Mouse (Mus musculus) erythroblast, embryonic 14.5 days (primary cell): ENCODE results near the gene Rpl18. TPM values are rescaled to one million over a fixed set of nuclear protein-coding genes. Genes with fewer than 3 reads are reported as not detected.

Experiments
- H3K27me3 ChIP-seq: 2 replicates; pipeline ENCODE4 v1.6.1; 2012; ENCODE audit warnings: inconsistent platforms; ENCODE audit not compliant: control insufficient read depth
- H3K36me3 ChIP-seq: 2 replicates; pipeline ENCODE4 v1.6.1; 2012; ENCODE audit warnings: mild to moderate bottlenecking, inconsistent platforms; ENCODE audit not compliant: control insufficient read depth
- H3K4me1 ChIP-seq: 2 replicates; pipeline ENCODE4 v1.6.1; 2012; ENCODE audit warnings: inconsistent platforms; ENCODE audit not compliant: control insufficient read depth
- H3K4me3 ChIP-seq: replicated peaks from 2 replicates; pipeline ENCODE3; 2012; ENCODE audit warnings: moderate library complexity, mild to moderate bottlenecking, inconsistent platforms
- H3K9me3 ChIP-seq: 2 replicates; pipeline ENCODE4 v1.6.1; 2012; ENCODE audit warnings: low read length, inconsistent platforms, mixed read lengths; ENCODE audit not compliant: control insufficient read depth
- GATA1 ChIP-seq: IDR thresholded peaks from 2 replicates; pipeline ENCODE4 v1.6.1; 2012; ENCODE audit warnings: low read length, inconsistent platforms, mixed read lengths
- TAL1 ChIP-seq: IDR thresholded peaks from 3 replicates; pipeline ENCODE4 v1.6.1; 2012; ENCODE audit warnings: low read length, inconsistent platforms, mixed read lengths
- polyA plus RNA-seq: library from polyadenylated mRNA; stranded (reverse); fragments of >175 nt; gene quantifications from 2 replicates; pipeline ENCODE4 v1.2.3, GENCODE M21; 2012

Gene Rpl18
- 1,232 and 1,322 TPM in 2 replicates for polyA plus RNA-seq

DNA sequence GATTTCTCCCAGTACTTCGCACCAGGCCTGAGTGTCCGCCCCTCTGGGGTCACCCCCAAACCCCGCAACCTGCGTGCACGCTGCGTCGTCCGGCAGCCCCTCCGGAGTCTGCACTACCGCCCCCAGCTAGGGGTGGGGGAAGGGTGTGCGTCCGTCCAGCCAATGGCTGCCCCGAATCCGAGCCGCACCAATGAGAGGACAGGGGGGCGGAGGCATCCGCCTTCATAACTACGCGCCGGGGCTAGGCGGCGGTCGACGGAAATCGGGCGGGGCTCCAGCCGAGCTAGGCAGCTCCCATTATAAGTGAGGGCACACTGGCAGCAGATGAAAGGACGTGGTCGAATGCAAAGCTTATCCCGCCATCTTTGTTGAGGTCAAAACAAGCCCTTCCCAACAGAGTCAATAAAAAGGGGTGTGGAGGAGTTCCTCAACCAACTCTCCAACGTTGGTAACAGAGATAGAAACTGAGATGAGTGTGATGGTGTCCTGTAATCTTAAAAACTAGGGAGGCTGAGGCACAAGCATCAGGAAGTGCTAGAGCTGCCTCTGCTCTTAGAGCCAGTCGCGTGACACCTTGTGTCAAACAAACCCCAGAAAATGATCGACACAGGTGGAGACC, at the start of gene Rpl18:
Rpl18 (plus strand) TSS at position 368 of the 619 bp plus-strand sequence.
- Histone ChIP-seq H3K4me1 (peaks cover 70% of the 10 kb centered on the region), H3K36me3 (peaks cover 56% of the 10 kb centered on the region)
- TF ChIP-seq TAL1 (no peak), GATA1 (peak; percentile 46; the same call in 1 of the 2 replicates)

DNA sequence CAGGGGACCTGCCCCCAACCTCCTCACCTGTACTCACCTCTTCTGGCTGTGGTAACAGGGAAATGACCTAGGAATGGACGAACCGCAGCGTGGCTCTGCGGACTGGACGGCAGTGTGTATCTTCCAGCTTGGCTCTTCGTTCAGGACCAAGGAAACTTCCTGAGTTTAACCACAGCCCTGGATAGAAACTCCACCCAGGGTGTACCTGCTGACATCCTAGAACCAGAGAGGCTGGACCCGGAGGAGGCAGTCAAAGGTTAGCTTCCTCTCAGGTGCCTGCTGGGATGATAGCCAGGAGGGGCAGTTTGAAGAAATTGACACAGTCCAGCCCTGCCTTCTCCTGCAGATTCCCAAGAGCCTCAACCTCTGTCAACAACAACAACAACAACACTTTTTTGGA, 49.1 kb upstream of the Rpl18 start, which contains the start of gene Fut2:
Fut2 (minus strand) TSS at position 234 of the 400 bp plus-strand sequence.
- Histone ChIP-seq H3K4me3 (no peak within 1 kb of the TSS), H3K36me3 (no peaks in the 10 kb centered on the region), H3K27me3 (peaks cover 4% of the 10 kb centered on the region; the same call in 1 of the 2 replicates), H3K9me3 (peaks cover 6% of the 10 kb centered on the region), H3K4me1 (no peaks in the 10 kb centered on the region)
- no peak for TF ChIP-seq GATA1
- no peak for TF ChIP-seq TAL1

More for the DNA sequence above, at the start of gene Rpl18:
- Histone ChIP-seq H3K4me3 (peak within 1 kb of the TSS; percentile 83), H3K9me3 (no peaks in the 10 kb centered on the region), H3K27me3 (no peaks in the 10 kb centered on the region)

DNA sequence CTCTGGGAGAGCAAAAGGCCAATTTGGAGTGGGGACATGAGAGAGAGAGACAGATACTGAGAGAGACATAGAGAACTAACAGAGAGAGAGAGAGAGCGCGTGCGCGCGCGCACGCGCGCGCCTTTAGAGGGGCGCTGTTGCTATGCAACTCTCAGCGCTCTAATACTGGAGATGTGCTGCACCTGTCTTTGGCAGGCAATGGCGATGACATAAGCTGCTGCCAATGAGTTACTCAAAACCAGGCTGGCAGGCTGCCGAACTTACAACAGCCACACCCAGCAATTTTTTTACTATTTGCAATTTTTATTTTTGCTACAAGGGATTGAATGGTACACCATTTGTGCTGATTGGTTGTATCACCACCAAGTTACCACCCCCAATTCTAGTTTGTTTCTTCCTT, 47.5 kb upstream of the Rpl18 start:
- H3K9me3 ChIP-seq: peaks cover 6% of the 10 kb centered on the region
- no peak overlapping the region for H3K4me3 ChIP-seq
- peaks cover 4% of the 10 kb centered on the region; the same call in 1 of the 2 replicates for H3K27me3 ChIP-seq
- TF ChIP-seq GATA1 (no peak), TAL1 (no peak)
- no peaks in the 10 kb centered on the region for H3K4me1 ChIP-seq
- no peaks in the 10 kb centered on the region for H3K36me3 ChIP-seq

DNA sequence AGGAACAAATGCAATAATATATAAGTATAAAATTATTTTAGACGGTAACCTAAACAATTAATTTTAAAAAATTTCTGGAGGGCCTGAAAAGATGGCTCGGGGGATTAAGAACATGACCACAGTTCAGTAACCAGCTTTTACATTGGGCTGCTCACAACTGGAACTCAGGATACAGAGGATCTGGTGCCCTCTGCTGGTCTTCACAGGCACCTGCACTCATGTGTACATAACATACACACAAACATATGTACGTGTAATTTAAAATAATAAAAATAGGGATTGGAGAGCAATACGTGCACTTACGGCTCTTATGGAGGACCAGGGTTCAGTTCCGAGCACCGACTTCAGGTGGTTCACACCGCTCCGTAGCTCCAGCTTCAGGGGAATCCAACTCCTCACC, 46.3 kb upstream of the Rpl18 start:
- H3K36me3 ChIP-seq: no peaks in the 10 kb centered on the region

DNA sequence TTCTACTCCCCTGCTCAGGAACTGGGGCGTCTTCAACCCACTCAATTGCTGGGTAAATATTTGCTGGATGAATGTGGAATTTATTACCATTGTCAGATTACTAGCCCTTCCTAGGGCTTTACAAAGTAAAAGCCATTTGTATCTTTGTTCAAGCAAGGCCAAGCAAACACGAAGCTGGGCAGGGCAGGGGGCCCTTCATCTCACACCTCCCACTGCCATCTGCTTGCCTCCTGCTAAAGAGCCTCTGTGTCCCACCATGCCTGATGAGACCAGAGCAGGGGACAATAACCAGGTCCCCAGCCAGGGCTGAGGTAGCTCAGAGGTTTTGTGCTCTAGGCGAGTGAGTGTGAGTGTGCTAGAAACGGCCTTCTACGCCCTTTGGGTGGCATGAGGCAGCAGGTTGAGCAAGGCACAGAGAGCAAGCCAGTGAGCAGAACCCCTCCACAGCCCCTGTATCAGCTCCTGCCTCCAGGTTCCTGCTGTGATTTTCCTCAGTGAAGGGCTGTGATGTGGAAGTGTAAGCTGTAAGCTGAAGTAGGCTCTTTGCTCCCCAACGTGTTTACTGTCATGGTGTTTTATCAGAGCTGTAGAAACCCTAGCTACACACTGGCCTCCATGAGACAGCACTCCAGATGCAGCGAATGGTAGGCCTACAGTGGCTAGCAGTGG, 37.5 kb upstream of the Rpl18 start:
- H3K36me3 ChIP-seq: no peaks in the 10 kb centered on the region
- no peaks in the 10 kb centered on the region for H3K9me3 ChIP-seq
- no peak for TF ChIP-seq TAL1
- TF ChIP-seq GATA1: no peak
- H3K4me3 ChIP-seq: no peak overlapping the region
- peaks cover 8% of the 10 kb centered on the region for H3K4me1 ChIP-seq
- H3K27me3 ChIP-seq: no peaks in the 10 kb centered on the region

More for the DNA sequence above, 46.3 kb upstream of the Rpl18 start:
- Histone ChIP-seq H3K4me1 (no peaks in the 10 kb centered on the region), H3K27me3 (peaks cover 4% of the 10 kb centered on the region; the same call in 1 of the 2 replicates), H3K9me3 (peaks cover 6% of the 10 kb centered on the region), H3K4me3 (no peak overlapping the region)
- TF ChIP-seq TAL1 (no peak), GATA1 (no peak)

DNA sequence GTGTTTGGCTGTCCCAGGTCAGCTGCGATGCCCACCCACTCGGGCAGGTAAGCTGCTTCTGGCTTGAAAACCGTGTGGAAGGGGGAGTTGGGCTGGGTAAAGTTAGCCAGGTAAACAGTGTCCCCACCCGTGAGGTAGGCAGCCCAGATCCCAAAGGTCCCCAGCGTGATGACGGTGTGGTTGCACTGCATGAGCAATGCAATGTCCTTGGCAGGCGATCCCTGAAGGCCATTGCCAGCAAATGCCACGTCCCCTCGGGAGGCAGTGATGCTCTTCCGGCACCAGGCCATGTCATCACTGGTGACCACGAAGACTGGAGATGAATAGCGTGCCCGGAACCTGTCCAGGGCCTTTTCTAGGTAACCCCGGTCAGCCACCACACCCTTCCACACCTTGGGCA, 36.7 kb upstream of the Rpl18 start:
- H3K9me3 ChIP-seq: no peaks in the 10 kb centered on the region
- no peaks in the 10 kb centered on the region for H3K27me3 ChIP-seq
- no peak overlapping the region for H3K4me3 ChIP-seq
- TF ChIP-seq TAL1 (no peak), GATA1 (no peak)
- H3K36me3 ChIP-seq: no peaks in the 10 kb centered on the region
- peaks cover 10% of the 10 kb centered on the region for H3K4me1 ChIP-seq

DNA sequence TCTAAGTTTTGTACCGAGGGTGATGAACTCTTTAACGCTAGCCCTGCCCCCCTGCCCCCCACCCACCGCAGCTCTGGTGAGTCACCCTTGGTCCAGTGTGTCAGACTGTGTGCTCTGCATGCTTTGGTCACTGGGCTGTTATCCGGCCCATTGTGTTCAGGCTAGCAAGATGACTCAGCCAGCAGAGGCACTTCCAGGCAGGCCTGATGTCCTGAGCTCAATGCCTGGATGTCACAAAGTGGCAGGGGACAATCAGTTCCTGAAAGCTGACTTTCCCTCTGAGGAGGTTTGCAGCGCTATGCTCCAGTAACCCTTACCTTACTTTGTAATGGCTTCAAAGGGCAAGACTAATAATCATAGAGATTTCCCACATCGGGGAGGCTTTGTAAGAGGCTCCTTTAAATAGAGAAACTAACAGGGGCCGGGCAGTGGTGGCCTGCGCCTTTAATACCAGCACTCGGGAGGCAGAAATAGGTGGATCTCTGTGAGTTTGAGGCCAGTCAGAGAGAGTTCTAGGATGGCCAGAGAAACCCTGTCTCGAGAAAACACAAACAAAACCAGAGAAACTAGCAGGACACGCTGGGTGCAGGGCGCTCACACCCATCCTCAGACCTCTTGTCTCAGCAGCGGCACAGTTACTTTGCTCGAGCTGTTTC, 35.2 kb upstream of the Rpl18 start:
- H3K27me3 ChIP-seq: no peaks in the 10 kb centered on the region
- H3K4me3 ChIP-seq: no peak overlapping the region
- H3K9me3 ChIP-seq: no peaks in the 10 kb centered on the region
- H3K4me1 ChIP-seq: peaks cover 10% of the 10 kb centered on the region
- H3K36me3 ChIP-seq: no peaks in the 10 kb centered on the region
- no peak for TF ChIP-seq TAL1

DNA sequence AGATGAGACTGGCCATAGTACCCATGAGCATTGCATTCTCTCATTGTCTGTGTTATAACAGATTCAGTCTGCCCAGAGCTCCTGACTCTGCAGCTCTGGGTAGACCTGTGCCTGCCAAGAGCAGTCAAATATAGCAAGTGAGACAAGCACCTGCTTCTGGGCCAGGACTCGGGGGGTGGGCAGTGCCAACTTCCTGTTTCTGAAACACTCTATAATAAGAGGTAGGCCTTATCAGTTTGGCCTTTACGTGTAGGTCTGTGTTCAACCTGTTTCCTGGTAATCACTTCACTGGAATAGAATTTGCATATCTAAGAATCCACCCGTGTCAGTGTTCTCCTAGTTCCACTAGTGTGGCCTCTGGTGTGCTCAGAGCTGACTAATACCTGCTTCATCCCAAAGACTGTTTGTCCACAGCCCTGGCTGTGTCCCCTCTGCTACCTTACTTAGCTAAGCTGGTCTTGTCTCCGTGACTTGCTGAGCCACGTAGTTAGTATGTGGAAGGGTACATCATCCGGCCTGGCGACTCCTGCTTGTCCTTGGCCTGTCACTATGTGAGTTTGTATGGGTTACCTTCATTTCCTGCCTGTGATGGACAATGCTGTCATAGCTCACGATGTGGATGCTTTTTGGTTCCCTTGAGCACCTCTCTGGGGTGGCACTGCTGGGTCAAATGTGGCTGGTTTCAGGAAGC, 34.1 kb upstream of the Rpl18 start:
- no peak overlapping the region for H3K4me3 ChIP-seq
- H3K27me3 ChIP-seq: no peaks in the 10 kb centered on the region
- no peaks in the 10 kb centered on the region for H3K36me3 ChIP-seq
- TF ChIP-seq TAL1 (no peak), GATA1 (no peak)
- peaks cover 10% of the 10 kb centered on the region for H3K4me1 ChIP-seq
- H3K9me3 ChIP-seq: no peaks in the 10 kb centered on the region
